Mouse (Mus musculus) layer of hippocampus, adult 2 months (tissue): ENCODE measurements around the gene Ms4a7. TPM values are rescaled to one million over a fixed set of nuclear protein-coding genes. Genes with fewer than 3 reads are reported as not detected.
A peak's percentile ranks its signal among the peaks of the same experiment; 100 is the strongest.
"Not testable (repeated sequence)": the region's sequence is repeated elsewhere in the genome, so short reads cannot be mapped to it uniquely, and the experiment has no call there.

Experiments used
- DNase-seq, 2 experiments: peaks; one replicate each; pipeline ENCODE4 v3.0.0; 2022; ENCODE audit warnings: low spot score in 2 of 2
- H3K27ac ChIP-seq: fragments of 200-600 bp; 2 replicates; pipeline ENCODE4 v1.8.1; 2022
- H3K4me3 ChIP-seq: fragments of 200-600 bp; 2 replicates; pipeline ENCODE4 v1.8.1; 2022; ENCODE audit warnings: mild to moderate bottlenecking
- CTCF ChIP-seq: fragments of 200-600 bp; conservative IDR thresholded peaks from 2 replicates; pipeline ENCODE4 v1.8.1; 2022; ENCODE audit warnings: antibody characterized with exemption, mild to moderate bottlenecking, moderate library complexity
- total RNA-seq, 2 experiments: library from RNA; stranded (reverse); gene quantifications; 2 replicates each; pipeline ENCODE4 v1.2.3; 2021

Ms4a7 gene
- total RNA-seq, 2 experiments from 2014 or later: 0.79 TPM; not detected in 1

DNA sequence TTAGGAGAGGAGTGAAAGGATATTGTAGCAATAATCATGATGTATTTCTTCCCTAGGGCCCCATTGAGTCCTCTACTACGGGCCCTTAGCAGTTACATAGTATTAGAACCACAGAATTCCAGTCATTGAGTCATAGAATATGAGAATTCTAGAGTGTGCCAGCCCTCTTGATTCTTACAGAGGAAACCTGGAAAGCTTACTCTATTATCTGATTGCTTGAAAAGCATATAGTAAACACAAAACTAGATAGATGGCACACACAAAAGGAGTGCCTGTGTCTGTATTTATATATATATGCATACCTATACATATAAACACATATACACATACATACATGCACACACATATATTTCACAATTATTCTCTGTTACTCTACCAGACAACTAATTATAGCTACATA lies 21.6 kb downstream of the Ms4a7 start, which contains the start of gene Ms4a14:
Gene Ms4a14 (minus strand): TSS at position 101 of the 400 bp plus-strand sequence.
- no peak within 1 kb of the TSS for H3K27ac ChIP-seq
- TF ChIP-seq CTCF: no peak
- H3K4me3 ChIP-seq: no peak within 1 kb of the TSS
- no peak for DNase-seq

DNA sequence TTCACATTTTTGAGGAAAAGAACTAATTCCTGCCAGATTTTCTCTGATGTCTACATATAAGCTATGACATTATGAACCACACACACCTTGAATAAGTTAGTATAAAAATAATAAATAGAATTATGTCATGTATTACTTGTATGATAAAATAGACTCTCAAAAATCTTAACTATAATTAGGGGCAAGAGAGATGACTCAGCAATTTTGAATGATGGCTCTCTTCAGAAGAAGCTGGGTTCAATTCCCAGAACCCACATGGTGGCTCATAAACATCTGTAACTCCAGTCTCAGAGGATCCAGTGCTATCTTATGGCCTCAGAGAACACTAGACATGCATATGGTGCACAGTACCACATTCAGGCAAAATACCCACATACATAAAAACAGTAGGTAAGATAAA lies 27.1 kb downstream of the Ms4a7 start:
- H3K27ac ChIP-seq: no peak overlapping the region
- no peak overlapping the region for H3K4me3 ChIP-seq
- no peak for DNase-seq
- no peak for TF ChIP-seq CTCF

DNA sequence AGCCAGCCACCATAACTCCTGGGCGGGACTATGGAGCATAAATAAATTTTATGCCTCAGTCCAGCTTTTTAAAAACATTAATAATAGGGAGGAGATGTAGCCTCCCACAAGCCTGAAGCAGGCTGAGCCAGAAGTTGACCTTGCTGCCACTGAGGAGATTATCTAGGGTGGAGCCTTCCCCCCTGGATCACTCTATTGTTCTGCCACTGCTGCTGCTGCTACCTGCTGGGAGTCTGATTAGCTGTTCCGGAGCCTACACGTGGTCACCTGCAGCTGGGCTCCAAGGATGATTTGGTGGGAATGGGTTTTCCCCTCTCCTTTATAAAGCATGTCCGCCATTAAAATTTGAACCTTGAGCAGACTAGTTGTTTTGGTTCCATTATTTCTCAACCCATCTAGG lies 36.4 kb downstream of the Ms4a7 start:
- not testable (repeated sequence) for H3K27ac ChIP-seq, H3K4me3 ChIP-seq, DNase-seq

DNA sequence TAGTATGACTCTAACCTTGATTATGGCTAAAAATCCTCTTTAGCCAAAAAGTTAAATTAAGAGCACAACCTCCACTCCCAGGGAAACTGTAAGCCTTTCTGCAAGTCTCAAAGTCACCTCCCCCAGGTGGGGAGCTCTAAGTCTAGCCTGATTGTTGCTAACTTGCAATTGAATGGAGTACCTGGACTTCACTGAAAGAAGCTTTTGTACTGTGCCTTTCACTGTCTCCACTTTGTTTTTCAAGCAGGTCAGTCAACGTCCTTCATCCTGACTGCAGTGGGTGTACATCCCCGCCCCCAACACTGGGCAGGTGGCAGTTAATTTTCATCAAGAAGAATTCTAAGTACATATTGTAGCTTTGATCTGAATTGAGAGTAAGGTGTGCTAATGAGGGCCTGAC lies 37.0 kb downstream of the Ms4a7 start:
- Histone ChIP-seq H3K27ac (no peak overlapping the region), H3K4me3 (no peak overlapping the region)
- no peak for DNase-seq
- TF ChIP-seq CTCF: no peak

DNA sequence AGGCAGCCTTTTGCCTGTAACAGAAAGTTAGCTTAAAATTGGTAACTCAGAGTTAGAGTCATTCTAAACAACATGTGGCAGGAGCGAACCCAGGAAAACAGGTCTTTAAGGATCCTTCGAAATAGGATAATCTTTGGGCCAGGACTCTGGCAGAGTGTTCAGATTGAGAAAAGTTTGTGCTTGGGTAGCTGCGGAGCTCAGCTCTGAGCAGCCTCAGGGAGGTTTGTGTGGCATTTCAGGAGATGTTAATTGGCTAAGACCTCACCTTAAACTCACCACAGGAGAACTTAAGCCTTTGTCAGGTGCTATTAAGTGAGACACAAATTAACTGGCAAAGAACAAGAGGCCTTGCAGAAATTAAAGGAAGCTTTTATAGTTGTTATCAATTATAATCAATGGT lies 42.3 kb downstream of the Ms4a7 start:
- peak overlapping the region; percentile 53; the same call in 1 of the 2 replicates for H3K4me3 ChIP-seq
- not testable (repeated sequence) for DNase-seq

DNA sequence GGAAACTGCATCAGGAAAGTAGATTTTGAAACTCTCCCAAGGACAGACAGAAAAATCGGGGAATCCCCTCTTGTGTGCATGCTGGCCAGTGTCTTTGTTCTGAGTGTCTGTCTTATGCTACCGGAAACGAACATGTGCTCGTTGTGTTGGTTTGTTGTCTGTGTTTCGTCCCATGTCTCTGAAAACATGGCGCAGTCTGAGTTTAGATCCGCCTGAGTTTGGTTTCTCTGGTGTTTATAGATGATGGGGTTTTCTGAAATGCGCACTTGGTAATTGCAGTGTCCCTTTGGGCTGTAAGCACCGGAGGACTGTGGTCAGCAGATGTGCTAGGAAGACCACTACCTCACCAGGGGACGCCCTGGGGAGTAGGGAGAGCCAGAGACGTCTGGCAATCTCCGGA lies 43.0 kb downstream of the Ms4a7 start:
- no peak for TF ChIP-seq CTCF
- Histone ChIP-seq H3K4me3 (peak overlapping the region; percentile 53), H3K27ac (peak overlapping the region; percentile 57; the same call in 1 of the 2 replicates)
- DNase-seq: no peak

More for the DNA sequence above, 42.3 kb downstream of the Ms4a7 start:
- not testable (repeated sequence) for H3K27ac ChIP-seq

DNA sequence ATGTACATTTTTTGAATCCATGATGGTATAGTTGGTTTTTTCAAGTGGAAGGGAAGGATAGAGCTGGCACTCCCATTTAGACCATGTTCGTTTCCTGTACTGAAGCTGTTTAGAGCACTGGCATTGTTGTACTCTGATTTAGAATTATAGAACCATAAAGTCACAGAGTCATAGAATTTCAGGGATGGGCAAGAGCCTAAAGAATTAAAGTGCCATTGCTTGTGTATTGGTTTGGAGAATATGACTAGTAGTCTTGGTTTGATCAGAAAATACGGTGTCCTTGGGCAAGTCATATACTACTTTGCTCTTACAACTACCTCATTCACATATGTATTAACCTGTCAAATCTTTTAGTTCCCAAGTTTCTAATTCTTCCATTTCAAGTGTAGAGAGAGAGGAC lies 52.2 kb downstream of the Ms4a7 start, which contains the start of gene Ms4a5:
Gene Ms4a5 (minus strand): TSS at position 101 of the 400 bp plus-strand sequence.
- Histone ChIP-seq H3K4me3 (no peak within 1 kb of the TSS), H3K27ac (no peak within 1 kb of the TSS)
- TF ChIP-seq CTCF: no peak
- DNase-seq: no peak

DNA sequence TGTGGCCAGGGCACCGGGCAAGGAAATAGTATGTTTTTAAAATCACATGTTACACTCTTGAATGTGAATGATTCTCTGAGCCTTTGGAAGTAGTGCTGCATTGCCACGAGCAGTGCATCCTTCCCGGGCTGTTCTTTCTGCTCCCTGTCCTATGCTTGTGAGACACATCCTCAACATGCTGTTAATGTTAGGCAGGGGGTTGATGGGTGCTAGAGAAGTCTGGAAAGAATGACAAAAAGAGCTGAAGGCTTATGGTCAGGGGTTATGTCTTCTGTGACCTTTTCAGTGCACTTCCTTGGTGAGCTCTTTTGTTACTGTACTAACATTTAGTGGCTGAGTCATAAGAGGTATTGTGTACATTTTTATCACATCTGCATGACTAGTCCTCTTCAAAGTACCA lies 55.7 kb downstream of the Ms4a7 start:
- H3K4me3 ChIP-seq: no peak overlapping the region
- no peak for TF ChIP-seq CTCF
- no peak overlapping the region for H3K27ac ChIP-seq
- no peak for DNase-seq

DNA sequence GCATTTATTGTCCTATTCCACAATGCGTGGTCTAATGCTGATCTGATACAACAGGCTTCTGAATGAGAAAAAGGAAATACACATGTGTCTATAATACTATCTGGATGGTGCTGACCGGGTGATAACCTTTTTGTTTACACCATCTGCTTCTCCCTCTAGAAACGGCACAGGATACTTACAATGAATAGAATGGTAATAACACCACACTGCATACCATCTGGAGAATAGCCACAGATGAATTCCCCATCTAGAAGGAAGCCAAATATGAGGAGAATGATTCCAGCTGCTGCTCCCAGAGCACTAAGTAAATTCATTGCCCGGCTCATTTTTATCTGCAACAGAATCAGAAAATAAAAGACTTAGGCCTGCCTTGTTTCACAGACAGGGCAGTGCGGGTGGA lies 59.5 kb downstream of the Ms4a7 start:
- DNase-seq: no peak
- Histone ChIP-seq H3K4me3 (no peak overlapping the region), H3K27ac (no peak overlapping the region)
- no peak for TF ChIP-seq CTCF

Other genes with a start within 250 kb of the Ms4a7 start
- gene 1700017D01Rik, start 205.3 kb downstream of the Ms4a7 start, total RNA-seq: not detected
- gene 1700025F22Rik, start 170.8 kb downstream of the Ms4a7 start, total RNA-seq: not detected
- not detected for gene Ms4a13, start 139.4 kb downstream of the Ms4a7 start, total RNA-seq
- gene Ms4a12, start 103.7 kb downstream of the Ms4a7 start, total RNA-seq: not detected
- not detected for gene Ms4a1, start 69.9 kb downstream of the Ms4a7 start, total RNA-seq
- not detected for gene Ms4a5, start 52.3 kb downstream of the Ms4a7 start, total RNA-seq
- gene Ms4a14, start 21.7 kb downstream of the Ms4a7 start, total RNA-seq: under 1 TPM in 1 of 2 experiments, not detected in 1; 0.10 TPM
- gene Ms4a4a, start 39.4 kb upstream of the Ms4a7 start, total RNA-seq: 1 to 10 TPM in 1 of 2 experiments, not detected in 1; 1.5 TPM
- gene Ms4a4c, start 68.6 kb upstream of the Ms4a7 start, total RNA-seq: not detected
- not detected for gene Ms4a4b, start 107.4 kb upstream of the Ms4a7 start, total RNA-seq
- gene Ms4a6c, start 133.2 kb upstream of the Ms4a7 start, total RNA-seq: under 1 TPM; 0.84 to 0.86 TPM
- gene Gm8369, start 149.8 kb upstream of the Ms4a7 start, total RNA-seq: under 1 TPM; 0.36 to 0.83 TPM
- 1 to 10 TPM; 1.2 to 1.4 TPM for gene Ms4a6b, start 180.4 kb upstream of the Ms4a7 start, total RNA-seq
- not detected for gene Ms4a4d, start 200.7 kb upstream of the Ms4a7 start, total RNA-seq